Mouse (Mus musculus) thymus, adult 2 months (tissue): ENCODE measurements around the gene Vps18.

Experiments used
- CTCF ChIP-seq: fragments of 200-500 bp; IDR thresholded peaks from 2 replicates; pipeline ENCODE4 v1.5.1; 2012; ENCODE audit warnings: mild to moderate bottlenecking, control low read depth, low read length, moderate library complexity, borderline replicate concordance; ENCODE audit not compliant: control insufficient read depth, poor library complexity, insufficient read depth; ENCODE audit errors: extremely low read depth
- POLR2A ChIP-seq: fragments of 200-500 bp; IDR thresholded peaks from 2 replicates; pipeline ENCODE4 v1.6.1; 2012; ENCODE audit warnings: mild to moderate bottlenecking, low read length, control low read depth, moderate library complexity; ENCODE audit not compliant: control insufficient read depth, poor library complexity, insufficient read depth; ENCODE audit errors: extremely low read depth

GRCm38 (mm10) chr2:119260518-119260917 is 28.0 kb upstream of the Vps18 start:
- TF ChIP-seq POLR2A (no peak), CTCF (no peak)
